Mouse (Mus musculus): ENCODE measurements around the gene Ceacam16. TPM values are rescaled to one million over a fixed set of nuclear protein-coding genes. Genes with fewer than 3 reads are reported as not detected.

Ceacam16 gene
- polyA plus RNA-seq, 1 experiment from 2014 or later: not detected

DNA sequence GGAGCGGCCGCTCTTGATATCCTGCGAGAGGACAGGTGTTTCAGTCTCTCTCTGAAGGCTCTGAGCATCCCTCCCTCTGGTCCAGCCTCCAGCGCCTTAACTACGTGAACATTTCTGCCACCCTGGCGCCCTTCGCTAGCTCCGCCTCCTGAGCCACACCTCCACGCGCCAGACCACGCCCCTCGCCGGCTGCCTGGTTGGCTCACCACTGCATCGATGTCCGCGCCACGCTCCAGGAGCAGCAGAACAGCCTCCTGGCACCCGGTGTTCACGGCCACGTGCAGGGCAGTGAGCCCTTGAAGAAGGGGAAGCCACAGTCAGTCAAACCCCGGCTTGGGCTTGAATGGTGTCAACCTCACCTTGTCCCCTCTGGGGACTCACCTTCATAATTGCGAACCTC, 50.0 kb downstream of the Ceacam16 start:
- DNase-seq (ENCODE audit: low spot score): peak; percentile 81
- no peaks in the 10 kb centered on the region for H3K27me3 ChIP-seq (ENCODE audit: control insufficient read depth, insufficient read depth, low read length)

GRCm38 (mm10) chr7:19809369-19809768, 51.7 kb downstream of the Ceacam16 start:
- H3K27me3 ChIP-seq (ENCODE audit: control insufficient read depth, insufficient read depth, low read length): no peaks in the 10 kb centered on the region
- no peak overlapping the region for H3K27ac ChIP-seq (replicated peaks)
- H3K36me3 ChIP-seq (ENCODE audit: control insufficient read depth, insufficient read depth, low read length): 0 out of 2 replicates have a peak, but pooled peaks cover 4% of the 10 kb centered on the region
- no peak for DNase-seq (ENCODE audit: low spot score)
- no peak for ATAC-seq (ENCODE audit: low FRiP score, low TSS enrichment)
- no peak overlapping the region for H3K4me3 ChIP-seq (ENCODE audit: low read depth, low read length)
- no peaks in the 10 kb centered on the region for H3K9me3 ChIP-seq (ENCODE audit: control insufficient read depth, low read length)
- H3K9ac ChIP-seq (ENCODE audit: low read length): no peak overlapping the region; the same call in 1 of the 2 replicates
- no peak for TF ChIP-seq EP300 (optimal IDR thresholded peaks at IDR 0.05)
- no peak overlapping the region for H3K4me2 ChIP-seq (replicated peaks; ENCODE audit: low read depth)
- WGBS: 38% methylated on average over 27 of the region's 27 CpGs
- no peaks in the 10 kb centered on the region for H3K4me1 ChIP-seq (replicated peaks; ENCODE audit: control insufficient read depth, insufficient read depth)

More for the DNA sequence above, 50.0 kb downstream of the Ceacam16 start:
- no peaks in the 10 kb centered on the region for H3K4me1 ChIP-seq (replicated peaks; ENCODE audit: control insufficient read depth, insufficient read depth)
- 15% methylated on average over 21 of the region's 22 CpGs for WGBS
- 0 out of 2 replicates have a peak, but pooled peaks cover 4% of the 10 kb centered on the region for H3K36me3 ChIP-seq (ENCODE audit: control insufficient read depth, insufficient read depth, low read length)
- peak overlapping the region; percentile 17; the same call in 1 of the 2 replicates for H3K4me2 ChIP-seq (replicated peaks; ENCODE audit: low read depth)
- no peak overlapping the region for H3K27ac ChIP-seq (replicated peaks)
- 0 out of 2 replicates have a peak overlapping the region, but pooled peaks have one; percentile 10 for H3K4me3 ChIP-seq (ENCODE audit: low read depth, low read length)
- H3K9ac ChIP-seq (ENCODE audit: low read length): no peak overlapping the region; the same call in 1 of the 2 replicates
- peak; percentile 66 for ATAC-seq (ENCODE audit: low FRiP score, low TSS enrichment)
- TF ChIP-seq EP300 (optimal IDR thresholded peaks at IDR 0.05): no peak
- H3K9me3 ChIP-seq (ENCODE audit: control insufficient read depth, low read length): no peaks in the 10 kb centered on the region

GRCm38 (mm10) chr7:19806356-19806969, 54.6 kb downstream of the Ceacam16 start:
- TF ChIP-seq EP300 (optimal IDR thresholded peaks at IDR 0.05): no peak
- TF ChIP-seq CTCF (IDR thresholded peaks at IDR 0.05; ENCODE audit: low read depth): no peak
- H3K27ac ChIP-seq (replicated peaks): no peak overlapping the region
- H3K4me2 ChIP-seq (replicated peaks; ENCODE audit: low read depth): no peak overlapping the region
- no peaks in the 10 kb centered on the region for H3K4me1 ChIP-seq (replicated peaks; ENCODE audit: control insufficient read depth, insufficient read depth)
- ATAC-seq (ENCODE audit: low FRiP score, low TSS enrichment) (no peak), DNase-seq (ENCODE audit: low spot score) (no peak)
- H3K9me3 ChIP-seq (ENCODE audit: control insufficient read depth, low read length): no peaks in the 10 kb centered on the region
- 80% methylated on average over 8 of the region's 8 CpGs for WGBS
- no peak overlapping the region for H3K4me3 ChIP-seq (ENCODE audit: low read depth, low read length)
- 0 out of 2 replicates have a peak, but pooled peaks cover 4% of the 10 kb centered on the region for H3K36me3 ChIP-seq (ENCODE audit: control insufficient read depth, insufficient read depth, low read length)
- H3K27me3 ChIP-seq (ENCODE audit: control insufficient read depth, insufficient read depth, low read length): no peaks in the 10 kb centered on the region
- H3K9ac ChIP-seq (ENCODE audit: low read length): no peak overlapping the region

DNA sequence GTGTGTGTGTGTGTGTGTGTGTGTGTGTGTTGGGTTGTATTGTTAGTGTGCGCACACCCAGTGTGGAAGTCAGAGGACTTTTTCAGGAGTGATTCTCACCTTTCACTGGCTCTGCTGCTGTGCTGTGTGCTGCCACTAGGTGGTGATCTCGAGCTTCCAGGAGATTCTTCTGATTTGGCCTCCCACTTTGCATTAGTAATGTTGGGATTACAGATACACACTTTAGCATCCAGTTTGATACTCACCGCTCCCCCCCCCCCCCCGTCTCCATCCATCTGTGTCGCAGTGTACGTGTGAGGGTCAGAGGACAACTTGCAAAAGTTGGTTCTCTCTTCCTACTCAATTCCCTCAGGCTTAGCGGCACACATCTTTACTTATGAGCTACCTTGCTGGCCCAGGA, 58.1 kb downstream of the Ceacam16 start:
- no peak overlapping the region for H3K9ac ChIP-seq (ENCODE audit: low read length)
- TF ChIP-seq CTCF (IDR thresholded peaks at IDR 0.05; ENCODE audit: low read depth): peak; percentile 94
- no peak for TF ChIP-seq EP300 (optimal IDR thresholded peaks at IDR 0.05)
- H3K27ac ChIP-seq (replicated peaks): no peak overlapping the region
- H3K27me3 ChIP-seq (ENCODE audit: control insufficient read depth, insufficient read depth, low read length): no peaks in the 10 kb centered on the region
- DNase-seq (ENCODE audit: low spot score): peak; percentile 82
- no peaks in the 10 kb centered on the region for H3K4me1 ChIP-seq (replicated peaks; ENCODE audit: control insufficient read depth, insufficient read depth)
- H3K9me3 ChIP-seq (ENCODE audit: control insufficient read depth, low read length): no peaks in the 10 kb centered on the region
- peak; percentile 21; the same call in 1 of the 2 replicates for ATAC-seq (ENCODE audit: low FRiP score, low TSS enrichment)
- no peaks in the 10 kb centered on the region for H3K36me3 ChIP-seq (ENCODE audit: control insufficient read depth, insufficient read depth, low read length)
- no peak overlapping the region for H3K4me2 ChIP-seq (replicated peaks; ENCODE audit: low read depth)
- no peak overlapping the region for H3K4me3 ChIP-seq (ENCODE audit: low read depth, low read length)
- 22% methylated on average over 5 of the region's 7 CpGs for WGBS

Other genes starting within 250 kb of the Ceacam16 start
- gene Relb, start 231.9 kb downstream of the Ceacam16 start, polyA plus RNA-seq (2015; fragmentation: Nextera tagmentation; extraction: Ambion mirVana): 7.3 and 8.7 TPM in 2 replicates
- 55.0 and 65.1 TPM in 2 replicates for gene Clptm1, start 196.3 kb downstream of the Ceacam16 start, polyA plus RNA-seq (2015; fragmentation: Nextera tagmentation; extraction: Ambion mirVana)
- 8.7 and 10.7 TPM in 2 replicates for gene Apoc2, start 183.4 kb downstream of the Ceacam16 start, polyA plus RNA-seq (2015; fragmentation: Nextera tagmentation; extraction: Ambion mirVana)
- not detected in 2 replicates for gene Gm44805, start 179.9 kb downstream of the Ceacam16 start, polyA plus RNA-seq (2015; fragmentation: Nextera tagmentation; extraction: Ambion mirVana)
- gene Apoc4, start 179.8 kb downstream of the Ceacam16 start, polyA plus RNA-seq (2015; fragmentation: Nextera tagmentation; extraction: Ambion mirVana): 2.8 and 6.1 TPM in 2 replicates
- 79.6 and 88.4 TPM in 2 replicates for gene Apoc1, start 168.6 kb downstream of the Ceacam16 start, polyA plus RNA-seq (2015; fragmentation: Nextera tagmentation; extraction: Ambion mirVana)
- gene Apoe, start 162.1 kb downstream of the Ceacam16 start, polyA plus RNA-seq (2015; fragmentation: Nextera tagmentation; extraction: Ambion mirVana): 383 and 436 TPM in 2 replicates
- gene Tomm40, start 145.9 kb downstream of the Ceacam16 start, polyA plus RNA-seq (2015; fragmentation: Nextera tagmentation; extraction: Ambion mirVana): 98.0 and 105 TPM in 2 replicates
- 82.2 and 83.8 TPM in 2 replicates for gene Nectin2, start 110.8 kb downstream of the Ceacam16 start, polyA plus RNA-seq (2015; fragmentation: Nextera tagmentation; extraction: Ambion mirVana)
- 87.5 and 103 TPM in 2 replicates for gene Bcam, start 90.3 kb downstream of the Ceacam16 start, polyA plus RNA-seq (2015; fragmentation: Nextera tagmentation; extraction: Ambion mirVana)
- 44.4 and 48.5 TPM in 2 replicates for gene Cblc, start 64.5 kb downstream of the Ceacam16 start, polyA plus RNA-seq (2015; fragmentation: Nextera tagmentation; extraction: Ambion mirVana)
- gene Bcl3, start 38.5 kb downstream of the Ceacam16 start, polyA plus RNA-seq (2015; fragmentation: Nextera tagmentation; extraction: Ambion mirVana): 8.9 and 9.1 TPM in 2 replicates
- 0.29 and 0.41 TPM in 2 replicates for gene Gm19345, start 9.3 kb downstream of the Ceacam16 start, polyA plus RNA-seq (2015; fragmentation: Nextera tagmentation; extraction: Ambion mirVana)
- 9.5 and 10.2 TPM in 2 replicates for gene Ceacam19, start 26.7 kb upstream of the Ceacam16 start, polyA plus RNA-seq (2015; fragmentation: Nextera tagmentation; extraction: Ambion mirVana)
- 6.2 and 6.7 TPM in 2 replicates for gene Pvr, start 59.9 kb upstream of the Ceacam16 start, polyA plus RNA-seq (2015; fragmentation: Nextera tagmentation; extraction: Ambion mirVana)
- gene Igsf23, start 89.5 kb upstream of the Ceacam16 start, polyA plus RNA-seq (2015; fragmentation: Nextera tagmentation; extraction: Ambion mirVana): 3.2 and 4.4 TPM in 2 replicates
- not detected in 2 replicates for gene Ceacam20, start 104.1 kb upstream of the Ceacam16 start, polyA plus RNA-seq (2015; fragmentation: Nextera tagmentation; extraction: Ambion mirVana)
- not detected in 2 replicates for gene Nlrp9b, start 130.2 kb upstream of the Ceacam16 start, polyA plus RNA-seq (2015; fragmentation: Nextera tagmentation; extraction: Ambion mirVana)
- gene Vmn1r91, start 238.4 kb upstream of the Ceacam16 start, polyA plus RNA-seq (2015; fragmentation: Nextera tagmentation; extraction: Ambion mirVana): not detected in 2 replicates

Data from stomach, postnatal 0 days (tissue).